Mouse (Mus musculus) kidney, embryonic 16.5 days (tissue): ENCODE measurements around the gene N4bp2l2. TPM values are rescaled to one million over a fixed set of nuclear protein-coding genes. Genes with fewer than 3 reads are reported as not detected.

ENCODE experiments used
- ATAC-seq: fragments of 200-750 bp; cut with Nextera tagmentation; 2 replicates; pipeline ENCODE4 v1.8.0; 2017; ENCODE audit warnings: moderate TSS enrichment; ENCODE audit not compliant: low FRiP score, low TSS enrichment
- H3K27ac ChIP-seq: fragments of 300-500 bp; sonication (generic); 2 replicates; pipeline ENCODE4 v1.5.1; 2014; ENCODE audit warnings: low read length
- H3K27me3 ChIP-seq: fragments of 300-500 bp; sonication (generic); 2 replicates; pipeline ENCODE4 v1.6.1; 2014; ENCODE audit warnings: low read length, control low read depth, mixed read lengths; ENCODE audit not compliant: insufficient read depth
- H3K36me3 ChIP-seq: fragments of 300-500 bp; sonication (generic); 2 replicates; pipeline ENCODE4 v1.6.1; 2014; ENCODE audit warnings: low read length, control low read depth, mixed read lengths; ENCODE audit not compliant: insufficient read depth
- H3K4me1 ChIP-seq: fragments of 300-500 bp; sonication (generic); 2 replicates; pipeline ENCODE4 v1.6.1; 2014; ENCODE audit warnings: low read length, control low read depth, mixed read lengths; ENCODE audit not compliant: insufficient read depth
- H3K4me2 ChIP-seq: fragments of 300-500 bp; sonication (generic); replicated peaks from 2 replicates; pipeline ENCODE4 v1.6.1; 2014; ENCODE audit warnings: low read depth, low read length
- H3K4me3 ChIP-seq: fragments of 300-500 bp; sonication (generic); 2 replicates; pipeline ENCODE4 v1.5.1; 2014; ENCODE audit warnings: mild to moderate bottlenecking, low read length
- H3K9ac ChIP-seq: fragments of 300-500 bp; sonication (generic); replicated peaks from 2 replicates; pipeline ENCODE4 v1.6.1; 2014; ENCODE audit warnings: low read length
- H3K9me3 ChIP-seq: fragments of 300-500 bp; sonication (generic); 2 replicates; pipeline ENCODE4 v1.6.1; 2016; ENCODE audit warnings: low read length, control low read depth
- WGBS: fragments of 180-500 bp; shearing (Covaris S2); extraction: QIAGEN DNeasy Blood & Tissue Kit; methylation state at CpG from one replicate; pipeline ENCODE4 v1.1.7; 2014; 5-methylcytosine and 5-hydroxymethylcytosine counted together
- polyA plus RNA-seq: library from polyadenylated mRNA; unstranded; fragments of >200 nt; fragmentation: Nextera tagmentation; extraction: Ambion mirVana; gene quantifications from 2 replicates; pipeline ENCODE4 v1.2.1, GENCODE M21; 2015

The N4bp2l2 gene
- polyA plus RNA-seq, 1 experiment from 2014 or later = 34.0 TPM

DNA sequence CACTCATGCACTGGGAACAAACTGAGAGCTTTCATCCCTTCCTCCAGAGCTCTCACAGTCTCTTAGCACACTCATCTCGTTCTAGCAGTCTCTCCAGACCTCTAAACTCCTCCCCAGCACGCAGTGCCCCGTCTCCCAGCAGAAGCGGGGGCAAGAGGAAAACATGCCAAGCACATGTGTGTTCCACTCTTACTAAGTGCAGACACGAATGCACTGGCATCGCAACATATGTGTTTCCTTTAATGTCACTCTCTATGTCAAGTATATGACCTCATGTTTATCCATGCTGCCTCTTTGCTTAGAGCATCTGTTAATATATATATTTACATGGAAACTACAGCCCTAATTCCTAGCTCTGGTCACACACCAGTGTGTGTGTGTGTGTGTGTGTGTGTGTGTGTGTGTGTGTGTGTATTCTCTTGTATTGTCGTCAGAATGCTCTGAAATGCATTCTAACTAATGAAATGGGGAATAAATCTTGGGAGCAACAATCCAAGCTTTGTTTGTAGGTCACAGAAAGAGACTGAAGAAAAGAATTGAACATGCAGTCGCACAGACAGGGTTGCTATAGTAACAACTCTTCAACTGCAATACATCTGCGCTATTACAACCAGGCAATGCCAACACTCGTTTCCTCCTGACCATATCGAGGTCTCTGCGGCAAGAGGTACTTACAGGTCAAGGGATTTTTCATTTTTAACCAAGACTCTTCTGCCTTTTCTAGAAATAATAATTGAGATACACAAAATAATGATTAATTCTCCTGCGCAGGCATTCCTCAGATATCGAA is 64.3 kb downstream of the N4bp2l2 start:
- Histone ChIP-seq H3K27ac (no peak overlapping the region), H3K9me3 (no peaks in the 10 kb centered on the region), H3K4me1 (peaks cover 16% of the 10 kb centered on the region), H3K4me2 (no peak overlapping the region), H3K4me3 (no peak overlapping the region), H3K36me3 (no peaks in the 10 kb centered on the region), H3K27me3 (no peaks in the 10 kb centered on the region), H3K9ac (no peak overlapping the region)
- WGBS = 82% methylated on average over 14 of the region's 14 CpGs
- ATAC-seq = no peak

DNA sequence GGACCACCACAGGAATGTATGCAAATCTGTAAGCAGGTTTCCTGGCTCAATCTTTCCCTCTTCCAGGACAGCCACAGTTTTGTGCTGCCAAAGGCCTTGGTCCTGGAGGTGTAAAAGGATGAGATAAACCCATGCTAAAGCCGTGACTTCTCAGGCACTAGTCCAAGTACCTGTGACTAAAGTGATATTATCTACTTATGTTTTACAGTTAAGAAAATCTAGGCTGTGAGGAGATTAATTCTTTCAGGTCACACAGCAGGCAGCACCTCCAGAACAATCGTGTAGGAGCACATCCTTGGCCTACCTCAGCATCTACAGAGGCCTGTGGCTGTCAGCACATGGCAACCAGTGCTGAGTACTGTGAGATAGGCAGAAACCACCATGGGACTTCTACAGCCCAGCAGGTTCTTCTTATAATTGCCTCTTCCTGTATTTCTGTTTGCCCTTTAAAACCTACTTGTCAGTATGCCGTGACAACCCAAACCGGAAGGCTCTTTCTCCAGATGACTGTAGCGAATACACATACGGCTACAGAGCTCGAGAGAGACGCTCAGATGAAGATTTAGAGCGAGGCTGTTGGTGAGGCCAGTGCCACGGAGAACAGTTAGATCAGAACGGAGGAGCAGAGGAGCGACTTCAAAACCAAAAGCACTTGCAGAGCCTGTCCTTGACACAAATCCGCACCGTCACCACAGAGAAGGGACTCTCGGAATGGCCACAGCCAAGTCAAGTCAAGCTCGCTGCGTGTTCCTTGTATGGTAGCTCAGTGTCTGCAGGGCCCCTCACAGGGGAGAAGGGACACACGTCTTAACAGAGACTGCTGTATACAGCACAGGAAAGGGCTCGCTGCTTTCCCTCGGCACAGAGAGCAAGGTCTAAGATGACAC is 65.2 kb downstream of the N4bp2l2 start:
- H3K4me3 ChIP-seq = no peak overlapping the region
- H3K4me1 ChIP-seq = peaks cover 16% of the 10 kb centered on the region
- no peaks in the 10 kb centered on the region for H3K9me3 ChIP-seq
- H3K27me3 ChIP-seq = no peaks in the 10 kb centered on the region
- no peak overlapping the region for H3K4me2 ChIP-seq
- H3K36me3 ChIP-seq = no peaks in the 10 kb centered on the region
- H3K27ac ChIP-seq = no peak overlapping the region
- no peak for ATAC-seq
- WGBS = 70% methylated on average over 20 of the region's 20 CpGs
- H3K9ac ChIP-seq = no peak overlapping the region

DNA sequence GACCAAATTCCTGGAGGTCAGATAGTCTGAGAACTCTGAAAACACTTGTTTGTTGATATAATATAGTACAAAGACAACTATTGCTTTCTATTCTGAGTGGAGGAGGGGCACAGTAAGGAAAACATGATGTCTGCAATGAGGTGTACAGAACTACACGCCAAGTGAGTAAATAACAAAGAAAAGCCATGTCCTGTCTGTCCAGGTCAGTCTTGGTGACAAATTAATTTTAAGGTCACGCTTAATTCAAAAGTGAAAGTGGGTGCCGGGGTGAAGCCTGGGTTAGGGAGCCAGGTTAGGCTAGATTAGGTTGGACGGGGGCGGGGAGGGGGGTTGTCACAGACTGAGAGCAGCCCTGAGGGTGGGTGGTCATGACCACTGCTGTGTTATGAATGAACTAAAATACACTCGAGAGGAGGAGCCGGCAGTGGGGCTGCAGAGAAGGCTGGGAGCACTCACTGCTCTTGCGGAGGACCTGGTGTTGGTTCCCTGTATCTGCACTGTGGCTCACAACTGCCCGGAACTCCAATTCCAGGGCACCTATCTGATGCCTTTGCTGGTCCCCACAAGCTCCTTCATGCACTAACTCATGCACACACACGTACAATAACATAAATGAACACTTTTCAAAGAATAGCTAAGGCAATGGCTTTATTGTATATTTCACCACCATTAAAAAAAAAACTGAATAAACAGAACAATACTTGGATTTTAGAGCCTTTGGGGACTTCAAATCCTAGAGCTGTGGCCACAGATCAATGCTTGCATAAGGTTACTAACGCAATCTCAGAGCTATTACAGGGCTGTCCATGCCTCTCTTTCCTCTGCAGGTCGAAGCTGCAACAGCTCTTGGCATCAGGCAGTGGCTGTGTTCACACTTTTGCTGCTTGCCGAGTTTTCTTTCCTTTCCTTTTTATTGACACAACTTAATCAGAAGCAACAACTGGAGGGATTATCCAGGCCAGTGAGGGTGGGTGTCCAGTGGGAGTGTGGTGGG is 66.4 kb downstream of the N4bp2l2 start:
- Histone ChIP-seq H3K27me3 (0 out of 2 replicates have a peak, but pooled peaks cover 5% of the 10 kb centered on the region), H3K27ac (no peak overlapping the region), H3K36me3 (no peaks in the 10 kb centered on the region), H3K4me2 (peak overlapping the region; percentile 30; the same call in 1 of the 2 replicates), H3K4me1 (peaks cover 21% of the 10 kb centered on the region), H3K4me3 (no peak overlapping the region), H3K9ac (no peak overlapping the region), H3K9me3 (no peaks in the 10 kb centered on the region)
- WGBS = 54% methylated on average over 13 of the region's 13 CpGs
- ATAC-seq = 0 out of 2 replicates have a peak, but pooled peaks have one; percentile 21

GRCm38 (mm10) chr5:150598202-150599119 is 67.5 kb downstream of the N4bp2l2 start:
- WGBS = 61% methylated on average over 21 of the region's 21 CpGs
- H3K4me1 ChIP-seq = peaks cover 22% of the 10 kb centered on the region
- H3K4me3 ChIP-seq = no peak overlapping the region
- H3K9me3 ChIP-seq = no peaks in the 10 kb centered on the region
- no peak for ATAC-seq
- H3K9ac ChIP-seq = no peak overlapping the region
- no peaks in the 10 kb centered on the region for H3K36me3 ChIP-seq
- H3K4me2 ChIP-seq = no peak overlapping the region
- H3K27me3 ChIP-seq = 0 out of 2 replicates have a peak, but pooled peaks cover 6% of the 10 kb centered on the region
- no peak overlapping the region for H3K27ac ChIP-seq

GRCm38 (mm10) chr5:150597088-150597487 is 68.9 kb downstream of the N4bp2l2 start, which contains the start of gene N4bp2l1:
Gene N4bp2l1 (minus strand): TSS chr5:150597188.
- H3K4me2 ChIP-seq = no peak within 1 kb of the TSS
- no peak within 1 kb of the TSS for H3K9ac ChIP-seq
- no peaks in the 10 kb centered on the region for H3K36me3 ChIP-seq
- peaks cover 27% of the 10 kb centered on the region for H3K4me1 ChIP-seq
- no peaks in the 10 kb centered on the region for H3K9me3 ChIP-seq
- 88% methylated on average over 7 of the region's 7 CpGs for WGBS
- ATAC-seq = no peak
- H3K27me3 ChIP-seq = 0 out of 2 replicates have a peak, but pooled peaks cover 8% of the 10 kb centered on the region
- no peak within 1 kb of the TSS for H3K4me3 ChIP-seq
- H3K27ac ChIP-seq = no peak within 1 kb of the TSS

GRCm38 (mm10) chr5:150595366-150596016 is 70.5 kb downstream of the N4bp2l2 start:
- Histone ChIP-seq H3K9me3 (no peaks in the 10 kb centered on the region), H3K27me3 (0 out of 2 replicates have a peak, but pooled peaks cover 8% of the 10 kb centered on the region), H3K9ac (no peak overlapping the region), H3K27ac (no peak overlapping the region), H3K36me3 (no peaks in the 10 kb centered on the region), H3K4me3 (no peak overlapping the region), H3K4me1 (peaks cover 27% of the 10 kb centered on the region), H3K4me2 (no peak overlapping the region)
- no peak for ATAC-seq
- WGBS = 53% methylated on average over 11 of the region's 11 CpGs

DNA sequence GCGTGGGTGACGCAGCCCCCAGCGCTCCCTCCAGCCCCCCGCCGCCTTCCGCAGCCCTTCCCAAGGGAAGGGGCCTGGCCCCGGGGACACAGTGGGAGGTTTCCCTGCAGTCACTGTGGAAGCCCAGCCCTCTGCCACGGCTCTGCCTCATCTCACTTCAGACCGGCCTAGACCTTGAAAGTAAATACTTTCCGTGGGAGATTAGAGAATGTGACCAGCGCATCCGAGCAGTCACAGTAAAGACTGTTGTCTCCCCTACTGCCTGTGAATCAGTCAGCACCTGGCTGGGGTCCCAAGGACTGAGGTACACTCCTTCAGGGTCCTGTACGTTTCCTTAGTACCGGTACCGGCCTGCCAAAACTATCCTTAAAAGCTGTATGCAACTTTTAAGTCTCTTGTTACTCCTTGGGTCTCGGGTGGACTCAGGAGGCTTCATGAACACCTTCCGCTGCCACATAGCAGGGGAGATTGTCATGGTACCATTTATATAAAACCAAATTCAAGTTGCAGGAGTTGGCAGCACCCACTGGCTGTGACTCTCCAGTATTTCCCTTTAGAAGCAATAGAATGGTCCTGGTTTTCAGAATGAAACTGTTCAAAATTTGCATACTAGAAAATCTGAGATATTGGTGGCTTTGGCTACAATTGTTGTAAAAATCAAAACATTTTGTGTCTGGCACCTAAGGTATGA is 71.2 kb downstream of the N4bp2l2 start:
- ATAC-seq = no peak; the same call in 1 of the 2 replicates
- WGBS = 7% methylated on average over 14 of the region's 17 CpGs

More for the DNA sequence above, 71.2 kb downstream of the N4bp2l2 start:
- Histone ChIP-seq H3K27ac (0 out of 2 replicates have a peak overlapping the region, but pooled peaks have one; percentile 18), H3K27me3 (0 out of 2 replicates have a peak, but pooled peaks cover 8% of the 10 kb centered on the region), H3K9ac (peak overlapping the region; percentile 65), H3K9me3 (no peaks in the 10 kb centered on the region), H3K4me1 (peaks cover 24% of the 10 kb centered on the region), H3K36me3 (no peaks in the 10 kb centered on the region), H3K4me2 (peak overlapping the region; percentile 100), H3K4me3 (peak overlapping the region; percentile 62)
